Mouse (Mus musculus): ENCODE results near the gene Hist2h2ac. TPM values are rescaled to one million over a fixed set of nuclear protein-coding genes. Genes with fewer than 3 reads are reported as not detected.
A peak's percentile ranks its signal among the peaks of the same experiment; 100 is the strongest.
"Not testable (repeated sequence)": the region's sequence is repeated elsewhere in the genome, so short reads cannot be mapped to it uniquely, and the experiment has no call there.

Hist2h2ac gene
- polyA plus RNA-seq, 1 experiment from 2014 or later: 12.7 TPM

DNA sequence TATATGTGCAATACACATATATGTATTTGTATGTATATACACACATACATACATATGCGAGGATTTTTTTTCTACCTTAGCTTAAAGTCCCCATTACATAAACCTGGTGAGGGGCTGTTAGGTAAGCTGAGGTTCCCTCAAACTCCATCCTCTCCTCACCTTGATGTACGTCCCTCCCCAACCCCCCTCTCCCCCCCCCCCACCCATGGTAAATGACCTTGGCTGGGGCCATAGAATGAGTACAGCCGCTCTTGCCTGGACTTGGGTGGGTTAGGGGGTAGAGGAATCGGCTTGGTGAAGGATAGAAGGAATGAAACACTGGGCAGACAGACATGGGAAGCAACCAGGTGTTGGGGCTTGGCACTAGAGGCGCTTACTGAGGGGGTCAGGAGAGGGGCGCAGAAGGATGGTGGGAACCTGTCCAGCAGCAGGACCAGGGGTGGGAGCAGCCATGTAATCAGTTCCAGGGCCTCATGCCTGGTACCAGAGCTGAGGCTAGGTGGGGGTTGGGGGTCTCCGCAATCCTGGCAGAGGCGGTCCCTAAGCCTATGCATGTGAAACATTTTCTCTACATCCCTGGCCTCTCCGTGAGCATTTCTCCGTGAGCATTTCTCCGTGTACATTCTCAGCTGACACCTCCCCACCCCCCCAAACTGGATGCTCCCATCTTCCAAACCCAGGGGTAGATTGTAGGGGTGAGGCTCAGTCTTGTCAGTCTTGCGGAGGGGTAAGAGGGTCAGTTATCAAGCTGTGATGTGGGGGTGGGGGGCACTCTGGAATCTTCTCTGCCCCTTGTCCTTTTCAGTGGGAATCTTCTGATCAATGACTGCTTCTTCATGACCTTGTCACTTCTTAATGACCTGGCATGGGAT lies 38.9 kb downstream of the Hist2h2ac start:
- 39% methylated on average over 12 of the region's 12 CpGs for WGBS
- DNase-seq (ENCODE audit: low spot score) (no peak), ATAC-seq (ENCODE audit: low FRiP score) (peak; percentile 55)
- H3K9me3 ChIP-seq (ENCODE audit: control insufficient read depth, low read length): no peaks in the 10 kb centered on the region
- no peak overlapping the region for H3K27ac ChIP-seq (ENCODE audit: low read depth, low read length)
- 0 out of 2 replicates have a peak, but pooled peaks cover 2% of the 10 kb centered on the region for H3K27me3 ChIP-seq (ENCODE audit: control insufficient read depth, insufficient read depth, low read length)
- H3K9ac ChIP-seq (ENCODE audit: low read depth, low read length): peak overlapping the region; percentile 60
- H3K4me3 ChIP-seq (ENCODE audit: low read depth, low read length): peak overlapping the region; percentile 51
- peak overlapping the region; percentile 74 for H3K4me2 ChIP-seq (replicated peaks; ENCODE audit: low read depth, low read length)
- no peaks in the 10 kb centered on the region; the same call in 1 of the 2 replicates for H3K36me3 ChIP-seq (ENCODE audit: control insufficient read depth, insufficient read depth, low read length)
- peaks cover 9% of the 10 kb centered on the region; the same call in 1 of the 2 replicates for H3K4me1 ChIP-seq (replicated peaks; ENCODE audit: control insufficient read depth, insufficient read depth, low read length)

DNA sequence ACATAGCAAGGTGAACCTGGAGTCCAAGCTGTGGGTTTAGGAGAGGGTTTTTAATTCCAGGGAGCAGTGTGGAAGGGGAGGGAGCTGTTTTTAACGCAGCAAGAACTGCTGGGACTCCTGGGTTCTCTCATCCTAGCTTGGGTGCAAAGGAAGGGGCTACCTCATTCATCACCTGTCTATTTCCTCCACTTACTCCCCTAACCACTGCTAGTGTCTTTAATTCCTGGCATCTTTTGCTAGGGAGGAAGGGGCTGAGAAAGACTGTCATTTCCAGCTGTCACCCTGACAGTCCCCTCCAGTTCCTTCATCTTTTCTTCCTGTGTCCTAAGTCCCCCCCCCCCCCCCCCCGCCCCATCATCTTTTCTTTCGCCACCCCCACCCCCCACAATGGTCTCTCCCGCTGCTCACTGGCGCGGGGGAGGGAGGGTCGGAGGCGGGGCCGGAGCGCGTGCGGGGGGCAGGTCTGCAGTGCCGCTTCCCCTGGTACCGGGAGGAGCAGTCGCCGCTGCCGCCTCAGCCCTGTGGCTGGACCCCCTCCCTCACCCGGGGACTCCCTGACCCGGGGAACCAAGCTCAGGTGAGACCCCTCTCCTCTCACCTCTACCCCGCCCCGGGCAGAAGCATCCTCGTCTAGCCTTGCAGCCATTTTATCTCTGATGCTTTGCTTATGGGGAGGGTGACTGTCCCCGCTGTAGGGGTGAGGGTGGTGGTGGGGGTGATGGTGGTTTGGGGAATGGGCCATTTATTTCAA lies 39.8 kb downstream of the Hist2h2ac start, which contains the start of gene Sv2a:
Gene Sv2a (plus strand): TSS at position 425 of the 751 bp plus-strand sequence.
- peak within 1 kb of the TSS; percentile 60 for H3K9ac ChIP-seq (ENCODE audit: low read depth, low read length)
- peaks cover 9% of the 10 kb centered on the region; the same call in 1 of the 2 replicates for H3K4me1 ChIP-seq (replicated peaks; ENCODE audit: control insufficient read depth, insufficient read depth, low read length)
- H3K36me3 ChIP-seq (ENCODE audit: control insufficient read depth, insufficient read depth, low read length): peaks cover 5% of the 10 kb centered on the region
- 0 out of 2 replicates have a peak, but pooled peaks cover 2% of the 10 kb centered on the region for H3K27me3 ChIP-seq (ENCODE audit: control insufficient read depth, insufficient read depth, low read length)
- 0% methylated on average over 12 of the region's 23 CpGs for WGBS
- ATAC-seq (ENCODE audit: low FRiP score): peak; percentile 67
- no peak within 1 kb of the TSS; the same call in 1 of the 2 replicates for H3K27ac ChIP-seq (ENCODE audit: low read depth, low read length)
- H3K4me2 ChIP-seq (replicated peaks; ENCODE audit: low read depth, low read length): peak within 1 kb of the TSS; percentile 74
- DNase-seq (ENCODE audit: low spot score): peak; percentile 51
- H3K9me3 ChIP-seq (ENCODE audit: control insufficient read depth, low read length): no peaks in the 10 kb centered on the region
- peak within 1 kb of the TSS; percentile 51 for H3K4me3 ChIP-seq (ENCODE audit: low read depth, low read length)

DNA sequence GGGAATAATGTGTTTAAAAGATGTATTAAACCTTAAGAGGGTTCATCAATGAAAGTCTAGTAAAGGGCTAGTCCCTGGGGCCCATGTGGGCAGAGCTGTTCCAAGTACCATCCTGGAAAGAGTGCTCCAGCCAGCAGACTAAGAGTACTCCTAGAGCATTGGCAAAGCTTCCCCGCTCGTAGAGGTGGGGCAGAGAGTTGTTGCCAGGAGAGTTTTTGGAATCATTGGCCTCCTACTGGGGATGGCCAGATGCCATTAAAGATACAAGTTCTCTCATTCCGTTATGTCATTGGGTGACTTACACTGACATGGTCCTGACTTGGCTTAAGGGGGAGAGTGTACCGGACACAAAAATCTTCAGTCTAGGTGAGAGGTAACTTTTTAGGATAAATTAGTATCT lies 41.1 kb downstream of the Hist2h2ac start:
- no peak overlapping the region for H3K4me2 ChIP-seq (replicated peaks; ENCODE audit: low read depth, low read length)
- 68% methylated on average over 4 of the region's 4 CpGs for WGBS
- no peak overlapping the region for H3K9ac ChIP-seq (ENCODE audit: low read depth, low read length)
- H3K4me3 ChIP-seq (ENCODE audit: low read depth, low read length): no peak overlapping the region
- H3K36me3 ChIP-seq (ENCODE audit: control insufficient read depth, insufficient read depth, low read length): peaks cover 9% of the 10 kb centered on the region
- DNase-seq (ENCODE audit: low spot score) (no peak), ATAC-seq (ENCODE audit: low FRiP score) (no peak)
- no peak overlapping the region for H3K27ac ChIP-seq (ENCODE audit: low read depth, low read length)
- no peaks in the 10 kb centered on the region for H3K9me3 ChIP-seq (ENCODE audit: control insufficient read depth, low read length)
- H3K27me3 ChIP-seq (ENCODE audit: control insufficient read depth, insufficient read depth, low read length): 0 out of 2 replicates have a peak, but pooled peaks cover 2% of the 10 kb centered on the region
- peaks cover 9% of the 10 kb centered on the region; the same call in 1 of the 2 replicates for H3K4me1 ChIP-seq (replicated peaks; ENCODE audit: control insufficient read depth, insufficient read depth, low read length)

GRCm38 (mm10) chr3:96178902-96179301 lies 41.8 kb downstream of the Hist2h2ac start:
- H3K9ac ChIP-seq (ENCODE audit: low read depth, low read length): no peak overlapping the region
- no peak overlapping the region for H3K4me3 ChIP-seq (ENCODE audit: low read depth, low read length)
- WGBS: 86% methylated on average over 2 of the region's 2 CpGs
- no peak overlapping the region for H3K27ac ChIP-seq (ENCODE audit: low read depth, low read length)
- ATAC-seq (ENCODE audit: low FRiP score): no peak
- H3K9me3 ChIP-seq (ENCODE audit: control insufficient read depth, low read length): no peaks in the 10 kb centered on the region
- H3K4me1 ChIP-seq (replicated peaks; ENCODE audit: control insufficient read depth, insufficient read depth, low read length): peaks cover 11% of the 10 kb centered on the region; the same call in 1 of the 2 replicates
- no peak for DNase-seq (ENCODE audit: low spot score)
- H3K27me3 ChIP-seq (ENCODE audit: control insufficient read depth, insufficient read depth, low read length): 0 out of 2 replicates have a peak, but pooled peaks cover 2% of the 10 kb centered on the region
- H3K4me2 ChIP-seq (replicated peaks; ENCODE audit: low read depth, low read length): no peak overlapping the region
- H3K36me3 ChIP-seq (ENCODE audit: control insufficient read depth, insufficient read depth, low read length): peaks cover 9% of the 10 kb centered on the region

DNA sequence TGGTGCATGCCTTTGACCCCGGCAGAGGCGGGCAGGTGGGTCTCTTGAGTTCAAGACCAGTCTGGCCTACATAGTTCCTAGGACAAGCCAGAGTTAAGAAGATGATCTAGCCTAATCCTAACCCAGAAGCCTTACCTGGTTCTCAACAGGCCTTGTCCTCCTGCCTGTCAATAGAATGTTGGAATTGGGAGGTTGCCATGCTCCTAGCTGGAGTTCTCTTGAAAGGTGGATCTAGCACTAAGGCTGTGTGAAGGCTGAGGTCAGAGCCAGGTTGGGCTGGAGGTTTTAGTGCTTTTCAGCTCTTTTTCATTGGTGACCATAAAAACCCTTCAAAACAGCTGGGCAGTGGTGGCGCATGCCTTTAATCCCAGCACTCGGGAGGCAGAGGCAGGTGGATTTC lies 42.3 kb downstream of the Hist2h2ac start:
- ATAC-seq (ENCODE audit: low FRiP score) (no peak), DNase-seq (ENCODE audit: low spot score) (no peak)
- Histone ChIP-seq H3K27ac (ENCODE audit: low read depth, low read length) (no peak overlapping the region), H3K36me3 (ENCODE audit: control insufficient read depth, insufficient read depth, low read length) (peaks cover 9% of the 10 kb centered on the region), H3K4me3 (ENCODE audit: low read depth, low read length) (no peak overlapping the region), H3K4me2 (replicated peaks; ENCODE audit: low read depth, low read length) (no peak overlapping the region), H3K9me3 (ENCODE audit: control insufficient read depth, low read length) (no peaks in the 10 kb centered on the region), H3K27me3 (ENCODE audit: control insufficient read depth, insufficient read depth, low read length) (0 out of 2 replicates have a peak, but pooled peaks cover 2% of the 10 kb centered on the region), H3K9ac (ENCODE audit: low read depth, low read length) (no peak overlapping the region), H3K4me1 (replicated peaks; ENCODE audit: control insufficient read depth, insufficient read depth, low read length) (peaks cover 11% of the 10 kb centered on the region; the same call in 1 of the 2 replicates)
- WGBS: 90% methylated on average over 4 of the region's 4 CpGs

- no peak for ATAC-seq (ENCODE audit: low FRiP score)
- Histone ChIP-seq H3K9me3 (ENCODE audit: control insufficient read depth, low read length) (no peaks in the 10 kb centered on the region), H3K27ac (ENCODE audit: low read depth, low read length) (no peak overlapping the region), H3K4me1 (replicated peaks; ENCODE audit: control insufficient read depth, insufficient read depth, low read length) (peaks cover 4% of the 10 kb centered on the region; the same call in 1 of the 2 replicates), H3K9ac (ENCODE audit: low read depth, low read length) (no peak overlapping the region), H3K27me3 (ENCODE audit: control insufficient read depth, insufficient read depth, low read length) (no peaks in the 10 kb centered on the region), H3K36me3 (ENCODE audit: control insufficient read depth, insufficient read depth, low read length) (peaks cover 9% of the 10 kb centered on the region), H3K4me3 (ENCODE audit: low read depth, low read length) (no peak overlapping the region), H3K4me2 (replicated peaks; ENCODE audit: low read depth, low read length) (no peak overlapping the region)
- DNase-seq (ENCODE audit: low spot score): no peak
- WGBS: 94% methylated on average over 6 of the region's 6 CpGs
These were observed 45.4 kb downstream of the Hist2h2ac start for GRCm38 (mm10) chr3:96175251-96175650.

DNA sequence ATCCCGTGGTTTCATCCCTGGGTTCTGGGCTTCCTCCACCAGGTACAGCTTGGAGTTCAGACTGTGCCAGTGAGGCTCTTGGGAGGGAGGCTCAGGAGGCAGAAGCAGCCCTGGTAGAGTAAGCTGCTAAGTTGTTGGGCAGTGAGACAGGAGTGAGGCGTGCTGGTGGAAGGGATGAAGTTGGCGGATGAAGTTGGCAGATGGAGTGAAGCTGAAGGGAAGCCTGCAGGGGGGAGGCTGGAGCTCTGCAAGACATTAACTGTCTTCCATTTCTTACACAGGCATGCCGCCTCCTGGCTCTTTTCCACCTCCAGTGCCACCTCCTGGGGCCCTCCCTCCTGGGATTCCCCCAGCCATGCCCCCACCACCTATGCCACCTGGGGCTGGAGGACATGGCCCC lies 46.6 kb downstream of the Hist2h2ac start:
- not testable (repeated sequence) for H3K27me3 ChIP-seq (ENCODE audit: control insufficient read depth, insufficient read depth, low read length); H3K9ac ChIP-seq (ENCODE audit: low read depth, low read length); H3K9me3 ChIP-seq (ENCODE audit: control insufficient read depth, low read length); H3K36me3 ChIP-seq (ENCODE audit: control insufficient read depth, insufficient read depth, low read length); H3K4me1 ChIP-seq (replicated peaks; ENCODE audit: control insufficient read depth, insufficient read depth, low read length); H3K27ac ChIP-seq (ENCODE audit: low read depth, low read length); DNase-seq (ENCODE audit: low spot score); H3K4me3 ChIP-seq (ENCODE audit: low read depth, low read length); H3K4me2 ChIP-seq (replicated peaks; ENCODE audit: low read depth, low read length); ATAC-seq (ENCODE audit: low FRiP score)
- WGBS: 86% methylated on average over 4 of the region's 4 CpGs

GRCm38 (mm10) chr3:96173185-96173584 lies 47.5 kb downstream of the Hist2h2ac start:
- H3K4me3 ChIP-seq (ENCODE audit: low read depth, low read length): peak overlapping the region; percentile 93
- peaks cover 4% of the 10 kb centered on the region; the same call in 1 of the 2 replicates for H3K4me1 ChIP-seq (replicated peaks; ENCODE audit: control insufficient read depth, insufficient read depth, low read length)
- peak overlapping the region; percentile 94 for H3K9ac ChIP-seq (ENCODE audit: low read depth, low read length)
- 40% methylated on average over 7 of the region's 7 CpGs for WGBS
- no peak overlapping the region for H3K27ac ChIP-seq (ENCODE audit: low read depth, low read length)
- no peak for DNase-seq (ENCODE audit: low spot score)
- H3K9me3 ChIP-seq (ENCODE audit: control insufficient read depth, low read length): no peaks in the 10 kb centered on the region
- ATAC-seq (ENCODE audit: low FRiP score): no peak
- no peaks in the 10 kb centered on the region for H3K27me3 ChIP-seq (ENCODE audit: control insufficient read depth, insufficient read depth, low read length)
- H3K36me3 ChIP-seq (ENCODE audit: control insufficient read depth, insufficient read depth, low read length): peaks cover 9% of the 10 kb centered on the region
- H3K4me2 ChIP-seq (replicated peaks; ENCODE audit: low read depth, low read length): peak overlapping the region; percentile 88
